Mouse (Mus musculus) MN1 (cell line): ENCODE measurements around the gene Gm38392.
A peak's percentile ranks its signal among the peaks of the same experiment; 100 is the strongest.
"Not testable (repeated sequence)": the region's sequence is repeated elsewhere in the genome, so short reads cannot be mapped to it uniquely, and the experiment has no call there.

Experiments
- DNase-seq: peaks from one replicate; pipeline ENCODE4 v3.0.0-alpha.2; 2016; ENCODE audit warnings: low spot score

Gene Gm38392

GRCm38 (mm10) chr3:88287110-88287509 is at the start of gene Gm38392:
Gene Gm38392, minus strand, starts transcription at chr3:88287210.
- DNase-seq, result no peak

- DNase-seq, result peak; percentile 97
These were observed 49.3 kb upstream of the Gm38392 start, which contains the start of the genes Tmem79 and Smg5 for GRCm38 (mm10) chr3:88336058-88337013. Gene Tmem79, minus strand, starts transcription at chr3:88336148. Gene Smg5, plus strand, starts transcription at chr3:88336260.

- DNase-seq, result peak; percentile 38
These were observed 48.5 kb upstream of the Gm38392 start for GRCm38 (mm10) chr3:88335436-88336053.

- no peak for DNase-seq
These were observed 48.0 kb upstream of the Gm38392 start for GRCm38 (mm10) chr3:88334902-88335435.

GRCm38 (mm10) chr3:88334029-88334658 is 47.1 kb upstream of the Gm38392 start:
- DNase-seq, result no peak

GRCm38 (mm10) chr3:88331282-88331681 is 44.3 kb upstream of the Gm38392 start:
- peak; percentile 58 for DNase-seq

GRCm38 (mm10) chr3:88328956-88329355 is 41.9 kb upstream of the Gm38392 start:
- DNase-seq, result no peak

- DNase-seq, result no peak
These were observed 38.0 kb upstream of the Gm38392 start, which contains the start of gene Glmp for GRCm38 (mm10) chr3:88324951-88325405. Gene Glmp, plus strand, starts transcription at chr3:88325023.

GRCm38 (mm10) chr3:88299172-88299571 is 12.2 kb upstream of the Gm38392 start:
- no peak for DNase-seq

- DNase-seq, result peak; percentile 50
These were observed 10.4 kb upstream of the Gm38392 start for GRCm38 (mm10) chr3:88297321-88297851.

GRCm38 (mm10) chr3:88296561-88297318 is 9.7 kb upstream of the Gm38392 start, which contains the start of the genes Tsacc and Cct3:
Gene Tsacc, minus strand, starts transcription at chr3:88296999.
Gene Cct3, plus strand, starts transcription at chr3:88297116.
- DNase-seq, result peak; percentile 99

- no peak for DNase-seq
These were observed 9.1 kb upstream of the Gm38392 start for GRCm38 (mm10) chr3:88296110-88296560.

GRCm38 (mm10) chr3:88295272-88295671 is 8.3 kb upstream of the Gm38392 start:
- DNase-seq, result not testable (repeated sequence)

GRCm38 (mm10) chr3:88291970-88292369 is 5.0 kb upstream of the Gm38392 start:
- DNase-seq, result peak; percentile 28

GRCm38 (mm10) chr3:88288133-88288713 is 1.2 kb upstream of the Gm38392 start:
- DNase-seq, result not testable (repeated sequence)

GRCm38 (mm10) chr3:88285565-88285895 is 1.5 kb downstream of the Gm38392 start:
- DNase-seq, result not testable (repeated sequence)

- not testable (repeated sequence) for DNase-seq
These were observed 2.0 kb downstream of the Gm38392 start for GRCm38 (mm10) chr3:88284815-88285564.

- DNase-seq, result not testable (repeated sequence)
These were observed 5.7 kb downstream of the Gm38392 start for GRCm38 (mm10) chr3:88281141-88281916.

- no peak for DNase-seq
These were observed 7.0 kb downstream of the Gm38392 start for GRCm38 (mm10) chr3:88280035-88280434.
